Mouse (Mus musculus): ENCODE measurements around the gene Csdc2.
"Not testable (repeated sequence)": the region's sequence is repeated elsewhere in the genome, so short reads cannot be mapped to it uniquely, and the experiment has no call there.

The Csdc2 gene

GRCm38 (mm10) chr15:81954716-81955115 lies 18.2 kb downstream of the Csdc2 start:
- DNase-seq (ENCODE audit: inconsistent ontology term): no peak

- no peak for DNase-seq (ENCODE audit: inconsistent ontology term)
These were observed 18.9 kb downstream of the Csdc2 start for GRCm38 (mm10) chr15:81955414-81955813.

DNA sequence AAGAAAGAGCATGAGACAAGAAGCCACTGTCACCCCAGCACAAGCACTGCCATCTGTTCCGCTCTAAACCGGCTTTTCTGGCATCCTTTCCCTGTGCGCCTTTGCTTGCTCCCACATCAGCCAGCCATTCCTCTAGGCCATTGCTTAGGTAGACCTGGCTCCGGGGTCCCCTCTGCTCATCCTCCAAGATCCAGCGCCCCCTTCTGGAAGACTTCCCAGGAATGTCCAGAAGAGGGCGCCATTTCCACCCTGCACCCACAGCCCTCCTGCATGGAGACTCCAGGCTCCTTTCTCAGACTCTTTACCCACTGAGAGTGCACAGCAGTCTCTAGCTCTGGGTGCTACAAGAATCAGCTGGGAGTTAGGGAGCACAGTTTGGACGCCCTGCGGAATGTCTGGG lies 19.9 kb downstream of the Csdc2 start:
- peak; percentile 53 for DNase-seq (ENCODE audit: inconsistent ontology term)

GRCm38 (mm10) chr15:81957598-81957997 lies 21.0 kb downstream of the Csdc2 start:
- DNase-seq (ENCODE audit: inconsistent ontology term): no peak

- DNase-seq (ENCODE audit: inconsistent ontology term): no peak
These were observed 22.3 kb downstream of the Csdc2 start for GRCm38 (mm10) chr15:81958906-81959305.

- DNase-seq (ENCODE audit: inconsistent ontology term): peak; percentile 99
These were observed 23.9 kb downstream of the Csdc2 start, which contains the start of gene Pmm1 for GRCm38 (mm10) chr15:81960171-81961077. Pmm1 (minus strand) TSS chr15:81960930.

DNA sequence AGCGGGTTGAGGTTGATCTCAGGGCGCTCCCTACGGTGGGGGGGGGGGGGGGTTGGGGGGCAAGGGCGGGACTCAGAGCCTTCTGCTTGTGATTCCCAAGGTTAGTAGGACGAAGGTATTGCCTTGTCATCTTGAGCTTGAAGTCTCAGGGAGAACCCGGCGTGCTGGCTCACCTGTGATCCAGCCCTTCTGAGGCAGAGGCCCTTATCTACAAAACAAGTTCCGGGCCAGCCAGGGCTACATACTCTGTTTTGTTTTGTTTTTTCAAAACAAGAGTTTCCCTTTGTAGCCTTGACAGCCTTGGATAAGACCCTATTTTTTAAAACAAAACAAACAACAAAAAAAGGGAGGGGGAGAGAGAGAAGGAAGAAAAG lies 24.5 kb downstream of the Csdc2 start:
- DNase-seq (ENCODE audit: inconsistent ontology term): no peak

- no peak for DNase-seq (ENCODE audit: inconsistent ontology term)
These were observed 27.7 kb downstream of the Csdc2 start for GRCm38 (mm10) chr15:81964262-81964661.

DNA sequence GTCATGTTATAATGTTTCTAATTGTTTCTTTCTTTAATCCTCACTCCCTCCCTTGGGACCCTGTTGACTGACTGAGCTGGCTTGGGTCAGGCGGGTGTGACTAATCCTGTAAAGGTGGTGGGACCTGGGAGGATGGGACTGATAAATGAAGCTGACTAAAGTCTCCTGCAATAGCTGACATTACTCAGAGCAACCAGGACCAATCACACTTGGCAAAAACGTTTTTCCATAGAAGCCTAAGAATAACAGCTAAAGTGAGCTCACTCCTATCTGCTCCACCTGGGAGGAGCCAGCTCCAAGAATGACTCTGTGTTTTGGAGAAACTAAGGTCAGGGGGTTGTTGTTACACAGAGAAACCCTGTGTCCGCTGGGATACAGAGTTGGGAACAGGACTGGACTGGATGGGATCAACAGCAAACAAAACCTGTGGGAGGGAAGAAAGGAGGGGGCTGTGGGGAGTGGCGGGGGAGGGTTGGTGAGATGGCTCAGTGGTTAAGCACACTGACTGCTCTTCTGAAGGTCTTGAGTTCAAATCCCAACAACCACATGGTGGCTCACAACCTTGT lies 28.5 kb downstream of the Csdc2 start:
- DNase-seq (ENCODE audit: inconsistent ontology term): no peak

GRCm38 (mm10) chr15:81966062-81966829 lies 29.7 kb downstream of the Csdc2 start:
- DNase-seq (ENCODE audit: inconsistent ontology term): no peak

GRCm38 (mm10) chr15:81967821-81968220 lies 31.3 kb downstream of the Csdc2 start:
- no peak for DNase-seq (ENCODE audit: inconsistent ontology term)

GRCm38 (mm10) chr15:81968447-81968846 lies 31.9 kb downstream of the Csdc2 start:
- no peak for DNase-seq (ENCODE audit: inconsistent ontology term)

DNA sequence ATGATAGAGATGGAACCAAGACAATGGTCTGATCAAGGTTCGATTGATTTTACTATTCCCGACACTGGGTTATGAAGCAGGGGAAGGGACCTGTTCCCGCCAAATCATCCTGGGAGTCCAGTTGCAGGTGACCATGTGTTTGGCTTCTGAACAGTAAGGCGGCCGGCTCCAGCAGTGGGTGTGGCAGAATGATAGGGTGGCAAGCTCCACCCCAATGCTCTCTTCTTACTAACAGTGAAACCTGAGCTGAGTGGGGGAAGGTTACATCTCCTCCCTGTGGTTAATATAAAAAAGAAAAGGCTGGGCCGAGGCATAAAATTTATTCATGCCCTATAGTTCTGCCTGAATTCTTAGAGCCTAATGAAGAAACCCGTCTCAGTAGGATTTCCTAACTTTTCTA lies 32.6 kb downstream of the Csdc2 start:
- DNase-seq (ENCODE audit: inconsistent ontology term): no peak

DNA sequence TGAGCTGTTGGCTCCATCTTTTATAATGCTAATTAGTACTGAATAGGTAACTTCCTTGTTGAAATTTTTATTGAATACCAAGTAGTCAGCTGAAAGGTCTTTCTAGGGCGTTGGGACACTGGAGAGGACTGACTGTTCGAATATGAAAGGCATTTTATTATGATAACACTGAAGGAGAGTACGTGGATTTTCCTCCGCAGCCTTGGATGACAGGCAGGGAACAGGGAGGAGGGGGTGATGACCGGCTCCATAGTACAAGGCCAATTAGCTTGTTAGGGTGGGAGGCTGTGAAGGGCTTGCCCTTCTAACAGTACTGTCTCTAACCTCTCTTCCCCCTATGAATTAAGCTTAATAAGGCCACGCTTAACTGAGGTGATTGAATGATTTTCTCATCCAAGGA lies 33.1 kb downstream of the Csdc2 start:
- not testable (repeated sequence) for DNase-seq (ENCODE audit: inconsistent ontology term)

DNA sequence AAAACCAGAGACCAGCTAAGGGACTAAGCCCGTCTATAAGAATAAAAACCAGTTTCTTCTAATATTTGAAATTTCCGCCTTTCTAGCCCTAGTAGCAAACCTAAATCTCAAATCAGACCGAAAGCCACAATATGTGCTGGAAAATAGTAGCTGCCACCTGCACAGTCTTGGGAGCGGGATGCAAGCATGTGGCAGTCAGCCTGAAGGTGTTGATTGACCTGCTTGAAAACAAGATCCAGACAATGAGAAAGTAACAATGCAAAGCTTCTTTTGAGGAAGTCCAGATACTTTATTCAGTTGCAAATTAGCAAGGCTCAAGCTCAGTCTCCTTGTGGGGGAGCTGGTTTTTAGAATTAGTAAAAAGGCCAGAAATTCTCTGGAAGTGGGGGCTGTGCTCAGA lies 33.9 kb downstream of the Csdc2 start:
- DNase-seq (ENCODE audit: inconsistent ontology term): not testable (repeated sequence)

GRCm38 (mm10) chr15:81975156-81975555 lies 38.6 kb downstream of the Csdc2 start:
- not testable (repeated sequence) for DNase-seq (ENCODE audit: inconsistent ontology term)

GRCm38 (mm10) chr15:81980321-81980720 lies 43.8 kb downstream of the Csdc2 start, which contains the start of gene 1700029P11Rik:
1700029P11Rik (plus strand) TSS chr15:81980540.
- no peak for DNase-seq (ENCODE audit: inconsistent ontology term)

GRCm38 (mm10) chr15:81982173-81982572 lies 45.6 kb downstream of the Csdc2 start:
- peak; percentile 22 for DNase-seq (ENCODE audit: inconsistent ontology term)

GRCm38 (mm10) chr15:81985267-81986161 lies 49.0 kb downstream of the Csdc2 start:
- peak; percentile 93 for DNase-seq (ENCODE audit: inconsistent ontology term)

DNA sequence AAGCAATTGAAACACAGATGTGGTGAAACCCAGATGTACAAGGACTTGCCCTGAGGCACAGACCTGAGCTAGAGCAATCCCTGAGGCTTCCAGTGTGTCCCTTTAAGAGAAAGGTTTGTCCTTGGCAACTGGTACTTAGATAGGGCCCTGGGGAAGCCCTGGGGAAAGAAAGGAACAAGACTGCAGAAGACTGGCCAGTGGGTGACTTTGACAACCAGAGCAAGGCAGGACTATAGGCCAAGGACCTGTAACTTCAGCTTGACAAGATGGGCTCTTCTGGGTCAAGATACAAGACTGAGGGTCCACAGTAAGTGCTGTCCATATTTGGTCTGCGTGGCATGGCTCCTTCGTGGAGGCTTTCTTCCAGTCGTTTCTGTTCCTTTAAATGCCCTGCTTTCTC lies 51.1 kb downstream of the Csdc2 start, which contains the start of gene Xrcc6:
Gene Xrcc6 (plus strand): TSS at position 190 of the 400 bp plus-strand sequence.
- DNase-seq (ENCODE audit: inconsistent ontology term): no peak

Measured in Muller cell, postnatal 12 days (primary cell).